Mouse (Mus musculus): ENCODE data around the gene Tln2. TPM values are rescaled to one million over a fixed set of nuclear protein-coding genes. Genes with fewer than 3 reads are reported as not detected.

The Tln2 gene
- polyA plus RNA-seq, 2 experiments, result 17.5 to 39.2 TPM

DNA sequence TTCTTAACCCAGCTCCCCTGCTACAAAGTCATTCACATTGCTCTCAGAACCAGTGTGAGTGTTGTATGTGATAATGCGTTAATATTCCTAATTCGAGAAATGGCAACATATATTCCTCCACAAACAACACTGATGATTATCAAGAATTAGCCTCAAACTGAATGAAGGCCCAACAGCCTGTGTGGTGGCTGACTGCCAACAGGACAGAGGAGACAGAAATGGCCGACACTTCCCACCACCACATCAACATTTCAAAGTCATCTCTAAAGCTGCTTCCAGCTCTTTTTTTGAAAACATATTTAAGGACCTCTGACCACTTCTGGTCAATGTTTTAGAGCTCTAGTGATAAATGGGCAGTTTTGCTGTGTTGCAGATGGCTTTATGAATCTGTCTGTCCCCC, 161.7 kb downstream of the Tln2 start:
- Histone ChIP-seq H3K27ac (replicated peaks; ENCODE audit: low read depth, low read length) (no peak overlapping the region), H3K4me2 (replicated peaks; ENCODE audit: low read depth, low read length, severe bottlenecking) (no peak overlapping the region), H3K36me3 (ENCODE audit: control insufficient read depth, insufficient read depth, low read length) (peaks cover 11% of the 10 kb centered on the region; the same call in 1 of the 2 replicates), H3K9ac (ENCODE audit: low read depth, low read length, severe bottlenecking) (no peak overlapping the region), H3K4me1 (ENCODE audit: control insufficient read depth, insufficient read depth, low read length) (no peaks in the 10 kb centered on the region), H3K27me3 (ENCODE audit: control insufficient read depth, insufficient read depth, low read length) (no peaks in the 10 kb centered on the region), H3K9me3 (ENCODE audit: control insufficient read depth, low read length) (no peaks in the 10 kb centered on the region), H3K4me3 (replicated peaks; ENCODE audit: low read length) (no peak overlapping the region)
- no peak for DNase-seq (ENCODE audit: low spot score)
- 92% methylated on average over 3 of the region's 3 CpGs for WGBS
- no peak for ATAC-seq (ENCODE audit: low FRiP score, low read depth)
- TF ChIP-seq POLR2A (IDR thresholded peaks at IDR 0.05; ENCODE audit: borderline replicate concordance, extremely low read depth, insufficient read depth, insufficient read length), result no peak

GRCm38 (mm10) chr9:67396446-67396845, 163.1 kb downstream of the Tln2 start:
- no peak for TF ChIP-seq POLR2A (IDR thresholded peaks at IDR 0.05; ENCODE audit: borderline replicate concordance, extremely low read depth, insufficient read depth, insufficient read length)
- DNase-seq (ENCODE audit: low spot score) (no peak), ATAC-seq (ENCODE audit: low FRiP score, low read depth) (no peak)
- no peak overlapping the region for H3K27ac ChIP-seq (replicated peaks; ENCODE audit: low read depth, low read length)
- 73% methylated on average over 3 of the region's 3 CpGs for WGBS
- H3K36me3 ChIP-seq (ENCODE audit: control insufficient read depth, insufficient read depth, low read length), result peaks cover 11% of the 10 kb centered on the region; the same call in 1 of the 2 replicates
- no peak overlapping the region for H3K4me2 ChIP-seq (replicated peaks; ENCODE audit: low read depth, low read length, severe bottlenecking)
- H3K9me3 ChIP-seq (ENCODE audit: control insufficient read depth, low read length), result no peaks in the 10 kb centered on the region
- H3K4me3 ChIP-seq (replicated peaks; ENCODE audit: low read length), result no peak overlapping the region
- H3K27me3 ChIP-seq (ENCODE audit: control insufficient read depth, insufficient read depth, low read length), result no peaks in the 10 kb centered on the region
- no peaks in the 10 kb centered on the region for H3K4me1 ChIP-seq (ENCODE audit: control insufficient read depth, insufficient read depth, low read length)
- no peak overlapping the region for H3K9ac ChIP-seq (ENCODE audit: low read depth, low read length, severe bottlenecking)

DNA sequence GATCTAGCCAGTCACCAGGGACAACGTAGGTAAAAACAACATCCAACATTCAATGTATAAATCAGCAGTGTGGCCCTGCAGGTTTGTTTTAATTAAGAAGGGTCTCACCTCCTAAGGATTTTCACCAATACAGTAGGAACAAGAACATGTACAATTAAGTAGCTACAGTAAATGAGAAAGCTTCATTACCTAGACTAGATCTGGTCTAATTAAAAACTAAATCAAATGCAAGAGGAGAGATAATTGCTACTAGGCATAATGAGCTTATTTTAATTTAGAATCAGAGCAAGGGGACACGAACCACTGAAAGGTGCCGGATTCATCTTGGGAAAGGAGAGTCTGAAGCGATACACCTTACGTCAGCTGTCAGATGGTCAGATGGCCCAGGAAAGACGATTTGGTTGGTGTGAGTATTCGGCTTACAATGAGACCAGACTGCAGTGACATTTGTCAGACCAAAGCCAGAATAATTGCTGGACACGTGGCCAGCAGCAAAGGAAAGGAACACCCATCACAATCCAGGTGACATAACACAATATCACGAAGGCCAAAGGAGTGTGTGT, 175.4 kb downstream of the Tln2 start:
- no peak overlapping the region for H3K9ac ChIP-seq (ENCODE audit: low read depth, low read length, severe bottlenecking)
- no peak for DNase-seq (ENCODE audit: low spot score)
- WGBS, result 87% methylated on average over 9 of the region's 9 CpGs
- H3K36me3 ChIP-seq (ENCODE audit: control insufficient read depth, insufficient read depth, low read length), result no peaks in the 10 kb centered on the region; the same call in 1 of the 2 replicates
- H3K27ac ChIP-seq (replicated peaks; ENCODE audit: low read depth, low read length), result no peak overlapping the region
- H3K4me1 ChIP-seq (ENCODE audit: control insufficient read depth, insufficient read depth, low read length), result no peaks in the 10 kb centered on the region
- no peaks in the 10 kb centered on the region for H3K27me3 ChIP-seq (ENCODE audit: control insufficient read depth, insufficient read depth, low read length)
- no peak for TF ChIP-seq POLR2A (IDR thresholded peaks at IDR 0.05; ENCODE audit: borderline replicate concordance, extremely low read depth, insufficient read depth, insufficient read length)
- no peak for ATAC-seq (ENCODE audit: low FRiP score, low read depth)
- H3K4me3 ChIP-seq (replicated peaks; ENCODE audit: low read length), result no peak overlapping the region
- H3K4me2 ChIP-seq (replicated peaks; ENCODE audit: low read depth, low read length, severe bottlenecking), result no peak overlapping the region
- H3K9me3 ChIP-seq (ENCODE audit: control insufficient read depth, low read length), result no peaks in the 10 kb centered on the region

DNA sequence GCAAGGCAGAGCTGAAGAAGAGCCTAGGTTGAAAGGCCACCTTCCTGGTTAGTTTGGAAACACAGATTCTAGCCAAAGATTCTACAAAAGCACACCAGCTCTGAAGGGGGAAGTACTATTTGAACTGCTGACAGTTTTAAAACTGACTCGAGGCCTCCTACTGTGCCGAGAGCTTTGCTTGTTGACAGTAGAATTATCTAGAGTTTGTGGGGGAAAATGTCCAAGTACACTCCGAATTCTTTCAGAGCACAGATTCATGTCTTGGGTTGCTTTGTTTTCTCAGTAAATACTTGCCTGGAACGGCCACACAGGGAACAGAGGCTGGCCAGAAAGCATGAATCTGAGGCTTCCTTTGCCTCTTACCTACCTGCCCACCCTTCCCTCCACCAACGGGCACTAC, 179.4 kb downstream of the Tln2 start:
- 71% methylated on average over 5 of the region's 5 CpGs for WGBS
- no peak for TF ChIP-seq POLR2A (IDR thresholded peaks at IDR 0.05; ENCODE audit: borderline replicate concordance, extremely low read depth, insufficient read depth, insufficient read length)
- no peak overlapping the region for H3K27ac ChIP-seq (replicated peaks; ENCODE audit: low read depth, low read length)

DNA sequence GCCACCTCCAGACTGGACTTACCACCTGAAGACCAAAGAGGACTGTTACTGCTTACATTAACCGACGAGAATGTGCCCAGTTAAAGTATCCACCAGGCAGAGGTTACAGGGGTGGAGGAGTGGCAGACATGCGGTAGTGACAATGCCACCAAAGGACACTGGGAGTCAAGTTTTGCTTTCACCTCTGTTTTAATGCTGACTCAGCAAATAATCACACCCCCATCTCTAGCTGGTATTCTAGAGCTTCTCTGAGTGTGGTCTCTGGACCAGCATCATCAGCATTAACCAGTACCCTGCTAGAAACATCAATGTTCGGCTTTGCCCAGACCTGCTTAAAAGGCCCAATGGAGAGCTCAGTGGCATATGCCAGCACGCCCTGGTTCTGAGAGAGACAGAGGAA, 180.7 kb downstream of the Tln2 start:
- ATAC-seq (ENCODE audit: low FRiP score, low read depth), result no peak
- no peaks in the 10 kb centered on the region for H3K27me3 ChIP-seq (ENCODE audit: control insufficient read depth, insufficient read depth, low read length)
- no peak overlapping the region for H3K27ac ChIP-seq (replicated peaks; ENCODE audit: low read depth, low read length)
- 91% methylated on average over 5 of the region's 5 CpGs for WGBS
- H3K4me1 ChIP-seq (ENCODE audit: control insufficient read depth, insufficient read depth, low read length), result no peaks in the 10 kb centered on the region
- no peaks in the 10 kb centered on the region for H3K9me3 ChIP-seq (ENCODE audit: control insufficient read depth, low read length)
- H3K4me2 ChIP-seq (replicated peaks; ENCODE audit: low read depth, low read length, severe bottlenecking), result no peak overlapping the region
- no peak for DNase-seq (ENCODE audit: low spot score)
- TF ChIP-seq POLR2A (IDR thresholded peaks at IDR 0.05; ENCODE audit: borderline replicate concordance, extremely low read depth, insufficient read depth, insufficient read length), result no peak
- peaks cover 3% of the 10 kb centered on the region; the same call in 1 of the 2 replicates for H3K36me3 ChIP-seq (ENCODE audit: control insufficient read depth, insufficient read depth, low read length)
- H3K9ac ChIP-seq (ENCODE audit: low read depth, low read length, severe bottlenecking), result no peak overlapping the region
- H3K4me3 ChIP-seq (replicated peaks; ENCODE audit: low read length), result no peak overlapping the region

More for the DNA sequence above, 179.4 kb downstream of the Tln2 start:
- Histone ChIP-seq H3K9me3 (ENCODE audit: control insufficient read depth, low read length) (no peaks in the 10 kb centered on the region), H3K4me1 (ENCODE audit: control insufficient read depth, insufficient read depth, low read length) (no peaks in the 10 kb centered on the region), H3K4me2 (replicated peaks; ENCODE audit: low read depth, low read length, severe bottlenecking) (no peak overlapping the region), H3K9ac (ENCODE audit: low read depth, low read length, severe bottlenecking) (no peak overlapping the region), H3K27me3 (ENCODE audit: control insufficient read depth, insufficient read depth, low read length) (no peaks in the 10 kb centered on the region), H3K4me3 (replicated peaks; ENCODE audit: low read length) (no peak overlapping the region), H3K36me3 (ENCODE audit: control insufficient read depth, insufficient read depth, low read length) (peaks cover 3% of the 10 kb centered on the region; the same call in 1 of the 2 replicates)
- DNase-seq (ENCODE audit: low spot score), result no peak
- ATAC-seq (ENCODE audit: low FRiP score, low read depth), result no peak
